Mouse (Mus musculus) hindbrain, embryonic 15.5 days (tissue): ENCODE data around the gene Capn12. TPM values are rescaled to one million over a fixed set of nuclear protein-coding genes. Genes with fewer than 3 reads are reported as not detected.
"Not testable (repeated sequence)": the region's sequence is repeated elsewhere in the genome, so short reads cannot be mapped to it uniquely, and the experiment has no call there.

Source experiments
- ATAC-seq: fragments of 200-750 bp; cut with Nextera tagmentation; 2 replicates; pipeline ENCODE4 v1.8.0; 2017; ENCODE audit warnings: low read depth, moderate number of reproducible peaks, moderate TSS enrichment; ENCODE audit not compliant: low FRiP score
- H3K27ac ChIP-seq: fragments of 300-500 bp; sonication (generic); replicated peaks from 2 replicates; pipeline ENCODE4 v1.5.1; 2015; ENCODE audit warnings: mild to moderate bottlenecking, inconsistent platforms
- H3K27me3 ChIP-seq: fragments of 300-500 bp; sonication (generic); 2 replicates; pipeline ENCODE4 v1.6.1; 2015; ENCODE audit warnings: control low read depth, inconsistent platforms
- H3K36me3 ChIP-seq: fragments of 300-500 bp; sonication (generic); 2 replicates; pipeline ENCODE4 v1.6.1; 2015; ENCODE audit warnings: control low read depth, inconsistent platforms
- H3K4me1 ChIP-seq: fragments of 300-500 bp; sonication (generic); replicated peaks from 2 replicates; pipeline ENCODE4 v1.6.1; 2015; ENCODE audit warnings: control low read depth, inconsistent platforms
- H3K4me2 ChIP-seq: fragments of 300-500 bp; sonication (generic); 2 replicates; pipeline ENCODE4 v1.6.1; 2015; ENCODE audit warnings: moderate library complexity, mild to moderate bottlenecking, inconsistent platforms
- H3K4me3 ChIP-seq: fragments of 300-500 bp; sonication (generic); 2 replicates; pipeline ENCODE4 v1.5.1; 2015; ENCODE audit warnings: mild to moderate bottlenecking, inconsistent platforms
- H3K9ac ChIP-seq: fragments of 300-500 bp; sonication (generic); 2 replicates; pipeline ENCODE4 v1.6.1; 2015; ENCODE audit warnings: inconsistent platforms
- H3K9me3 ChIP-seq: fragments of 300-500 bp; sonication (generic); 2 replicates; pipeline ENCODE4 v1.6.1; 2016; ENCODE audit warnings: control low read depth, inconsistent platforms
- WGBS: fragments of 180-500 bp; shearing (Covaris S2); methylation state at CpG from one replicate; pipeline ENCODE4 v1.1.7; 2015; 5-methylcytosine and 5-hydroxymethylcytosine counted together
- polyA plus RNA-seq: library from polyadenylated mRNA; unstranded; fragments of >200 nt; fragmentation: Nextera tagmentation; extraction: Ambion mirVana; gene quantifications from 2 replicates; pipeline ENCODE4 v1.2.1, GENCODE M21; 2015

The Capn12 gene
- polyA plus RNA-seq, 1 experiment from 2014 or later: 0.58 TPM

DNA sequence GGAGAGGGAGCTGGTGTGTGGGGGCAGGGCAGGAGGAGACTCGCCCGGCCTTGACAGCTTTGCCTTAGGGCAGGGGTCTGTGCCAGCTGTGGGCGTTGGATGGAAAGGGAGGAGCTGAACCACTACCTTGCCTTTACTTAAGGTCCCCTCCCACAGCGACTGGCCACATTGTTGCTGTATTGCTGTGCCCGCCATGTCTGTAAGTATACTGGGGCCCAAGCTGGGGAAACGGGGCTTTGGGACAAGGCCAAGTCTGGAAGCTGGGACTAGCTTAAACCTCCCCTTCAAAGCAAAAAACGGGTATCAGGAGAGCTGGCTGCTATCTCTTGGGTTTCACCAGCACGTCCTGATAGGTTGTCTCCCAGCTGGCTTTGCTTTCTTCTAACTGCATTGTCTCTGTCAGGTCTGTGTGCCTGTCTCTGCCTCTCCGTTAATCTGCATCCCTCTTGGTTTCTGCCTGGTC lies 16.9 kb upstream of the Capn12 start:
- 33% methylated on average over 9 of the region's 9 CpGs for WGBS
- Histone ChIP-seq H3K27me3 (no peaks in the 10 kb centered on the region), H3K4me2 (peak overlapping the region; percentile 23; the same call in 1 of the 2 replicates), H3K4me3 (no peak overlapping the region), H3K36me3 (no peaks in the 10 kb centered on the region), H3K27ac (no peak overlapping the region), H3K9me3 (no peaks in the 10 kb centered on the region), H3K9ac (no peak overlapping the region), H3K4me1 (peaks cover 19% of the 10 kb centered on the region)
- no peak for ATAC-seq

DNA sequence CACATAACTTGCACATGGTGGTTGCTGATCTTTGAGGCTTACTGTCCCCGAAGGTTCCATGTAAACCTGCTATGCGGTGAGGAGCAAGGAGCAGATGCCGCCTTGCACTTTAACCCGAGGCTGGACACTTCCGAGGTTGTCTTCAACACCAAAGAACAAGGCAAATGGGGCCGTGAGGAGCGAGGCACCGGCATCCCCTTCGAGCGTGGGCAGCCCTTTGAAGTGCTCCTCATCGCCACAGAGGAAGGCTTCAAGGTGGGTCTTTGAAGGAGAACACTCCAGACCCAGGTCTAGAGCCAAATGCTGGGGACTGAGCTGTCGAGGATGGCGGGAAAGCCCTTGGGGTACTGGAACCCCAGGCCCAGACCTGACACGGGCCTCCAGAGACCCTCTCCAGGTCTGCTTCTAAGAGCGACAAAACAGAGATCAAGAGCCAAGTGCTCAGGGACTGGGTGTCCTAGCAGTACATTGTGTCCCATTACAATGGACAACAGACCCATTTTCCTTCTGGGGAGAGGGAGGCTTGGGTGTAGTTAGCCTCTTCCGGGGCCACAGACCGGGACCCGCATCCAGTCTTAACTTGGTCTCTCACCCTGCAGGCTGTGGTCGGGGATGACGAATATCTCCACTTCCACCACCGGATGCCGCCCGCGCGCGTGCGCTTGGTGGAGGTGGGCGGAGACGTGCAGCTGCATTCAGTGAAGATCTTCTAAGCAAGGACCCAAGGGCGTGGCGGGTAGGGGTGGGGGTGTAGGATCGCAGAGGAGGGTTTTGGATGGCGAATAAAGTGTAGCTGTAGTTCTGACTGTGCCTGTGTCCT lies 15.5 kb upstream of the Capn12 start:
- Histone ChIP-seq H3K4me2 (peak overlapping the region; percentile 54), H3K27me3 (no peaks in the 10 kb centered on the region), H3K9me3 (no peaks in the 10 kb centered on the region), H3K4me1 (peaks cover 19% of the 10 kb centered on the region), H3K27ac (no peak overlapping the region), H3K36me3 (no peaks in the 10 kb centered on the region), H3K9ac (0 out of 2 replicates have a peak overlapping the region, but pooled peaks have one; percentile 14), H3K4me3 (peak overlapping the region; percentile 28)
- WGBS: 49% methylated on average over 33 of the region's 33 CpGs
- peak; percentile 69 for ATAC-seq

DNA sequence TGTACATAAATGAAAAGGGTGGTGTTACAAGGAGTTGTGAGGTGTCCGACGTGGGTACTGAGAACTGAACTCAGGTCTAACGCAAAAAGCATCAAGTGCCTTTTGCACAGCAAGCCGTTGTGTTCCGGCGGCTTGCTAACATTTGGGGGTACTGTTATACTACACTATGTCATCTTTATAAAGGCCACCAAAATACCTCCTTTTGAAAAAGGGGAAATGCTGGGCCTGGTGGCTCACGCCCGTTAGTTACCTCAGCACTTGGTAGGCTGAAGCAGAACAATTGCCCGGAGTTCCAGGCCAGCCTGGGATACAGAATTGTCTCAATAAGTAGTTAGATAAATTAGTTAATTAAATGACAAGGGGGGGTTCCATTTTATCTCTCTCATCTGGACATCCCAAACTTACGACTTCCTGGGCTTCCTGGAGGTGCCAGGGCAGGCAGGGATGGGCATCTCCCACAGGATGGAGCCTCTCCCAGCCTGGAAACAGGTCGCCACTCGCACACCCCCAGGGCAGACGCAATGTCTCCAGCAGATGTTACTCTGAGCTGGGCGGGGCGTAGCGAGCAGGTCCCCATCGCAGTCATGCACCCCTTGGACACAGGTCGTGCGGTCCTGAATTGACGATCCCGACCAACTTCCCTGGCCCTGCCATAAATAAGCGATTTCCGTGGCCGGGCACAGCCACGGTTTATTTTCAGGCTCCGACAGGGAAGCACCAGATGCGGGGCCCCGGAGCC lies 14.3 kb upstream of the Capn12 start:
- no peak overlapping the region for H3K27ac ChIP-seq
- H3K9me3 ChIP-seq: no peaks in the 10 kb centered on the region
- peaks cover 19% of the 10 kb centered on the region for H3K4me1 ChIP-seq
- no peaks in the 10 kb centered on the region for H3K27me3 ChIP-seq
- H3K9ac ChIP-seq: no peak overlapping the region
- ATAC-seq: no peak; the same call in 1 of the 2 replicates
- H3K4me3 ChIP-seq: no peak overlapping the region
- H3K36me3 ChIP-seq: no peaks in the 10 kb centered on the region
- 93% methylated on average over 28 of the region's 28 CpGs for WGBS
- H3K4me2 ChIP-seq: no peak overlapping the region

DNA sequence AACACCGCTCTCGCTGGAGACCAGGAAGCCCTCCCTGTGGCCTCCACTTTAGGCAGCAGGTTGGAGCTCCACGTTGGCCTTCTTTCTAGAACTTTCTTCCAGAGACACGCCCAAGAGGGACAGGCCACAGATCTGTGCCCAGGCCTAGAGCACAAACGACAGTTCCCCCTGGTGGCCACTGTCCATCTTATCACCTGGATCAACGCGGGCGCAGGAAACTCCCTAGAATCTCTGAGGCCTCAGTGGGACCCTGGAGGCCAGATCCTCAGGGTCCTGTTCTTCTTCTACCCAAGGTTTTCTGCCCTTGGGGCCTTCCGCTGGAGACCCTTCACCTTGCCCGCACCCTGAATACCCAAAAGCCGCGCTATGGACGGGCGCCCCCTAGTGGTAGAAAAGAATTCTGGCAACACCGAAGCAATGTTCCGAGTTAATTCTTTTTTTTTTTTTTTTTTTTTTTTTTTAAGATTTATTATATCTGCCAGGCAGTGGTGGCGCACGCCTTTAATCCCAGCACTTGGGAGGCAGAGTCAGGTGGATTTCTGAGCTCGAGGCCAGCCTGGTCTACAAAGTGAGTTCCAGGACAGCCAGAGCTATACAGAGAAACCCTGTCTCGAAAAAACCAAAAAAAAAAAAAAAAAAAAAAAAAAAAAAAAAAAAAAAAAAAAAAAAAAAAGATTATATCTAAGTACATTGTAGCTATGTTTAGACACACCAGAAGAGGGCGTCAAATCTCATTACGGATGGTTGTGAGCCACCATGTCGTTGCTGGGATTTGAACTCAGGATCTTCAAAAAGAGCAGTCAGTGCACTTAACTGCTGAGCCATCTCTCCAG lies 13.5 kb upstream of the Capn12 start:
- H3K9me3 ChIP-seq, H3K4me2 ChIP-seq, H3K36me3 ChIP-seq, ATAC-seq, H3K27ac ChIP-seq, H3K9ac ChIP-seq, H3K27me3 ChIP-seq, H3K4me3 ChIP-seq: not testable (repeated sequence)
- WGBS: 30% methylated on average over 23 of the region's 23 CpGs
- H3K4me1 ChIP-seq: peaks cover 19% of the 10 kb centered on the region

DNA sequence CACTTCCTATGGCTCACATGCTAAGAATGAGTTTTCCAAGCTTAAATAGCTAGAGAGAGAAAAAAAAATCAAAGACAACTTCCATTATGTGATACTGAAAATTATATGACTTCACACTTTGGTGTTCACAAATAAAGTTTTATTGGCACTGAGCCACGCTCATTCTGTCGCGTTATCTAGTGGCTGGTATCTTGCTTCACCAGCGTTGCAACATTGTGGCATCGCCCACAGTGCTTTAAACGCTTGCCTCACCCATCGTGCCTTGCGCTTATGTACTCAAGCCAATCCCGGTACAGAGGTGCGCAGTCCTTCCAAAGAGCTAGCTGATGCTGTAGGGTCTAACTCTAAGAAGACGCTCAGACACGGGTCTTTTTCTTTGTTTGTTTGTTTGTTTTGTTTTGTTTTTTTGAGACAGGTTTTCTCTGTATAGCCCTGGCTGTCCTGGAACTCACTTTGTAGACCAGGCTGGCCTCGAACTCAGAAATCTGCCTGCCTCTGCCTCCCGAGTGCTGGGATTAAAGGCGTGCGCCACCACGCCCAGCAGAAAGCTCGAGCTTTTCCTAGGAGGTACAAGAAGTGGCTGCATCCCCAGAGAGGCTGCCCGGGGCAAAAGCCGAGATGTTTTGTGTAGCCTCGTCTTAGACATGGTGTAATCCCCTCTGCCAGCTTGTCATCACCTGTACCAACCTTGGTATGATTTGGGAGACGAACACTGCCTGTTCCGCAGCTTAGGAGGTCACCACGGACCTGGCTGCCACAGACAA lies 10.1 kb upstream of the Capn12 start:
- ATAC-seq: no peak
- 92% methylated on average over 24 of the region's 24 CpGs for WGBS
- H3K9ac ChIP-seq: no peak overlapping the region

DNA sequence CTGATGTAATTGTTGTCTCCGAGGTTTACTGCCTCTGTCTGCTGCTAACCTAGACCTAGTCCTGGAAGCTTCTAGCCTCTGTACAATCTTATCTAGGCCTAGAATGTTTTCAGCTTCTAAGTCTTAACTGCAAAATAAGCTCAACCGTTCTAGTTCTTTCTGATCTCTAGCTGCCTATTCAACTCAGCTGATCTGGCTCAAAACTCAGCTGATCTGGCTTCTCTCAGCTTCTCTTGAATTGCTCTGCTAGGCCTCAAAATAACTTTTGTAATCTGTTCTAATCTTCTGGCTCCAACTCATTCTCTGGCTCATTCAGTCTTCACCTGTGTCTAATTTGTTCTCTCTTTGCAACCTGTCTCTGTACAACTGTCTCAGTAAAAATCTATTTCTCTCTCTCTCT lies 6.7 kb upstream of the Capn12 start:
- ATAC-seq: no peak
- Histone ChIP-seq H3K4me2 (no peak overlapping the region), H3K27ac (no peak overlapping the region), H3K9ac (no peak overlapping the region), H3K36me3 (no peaks in the 10 kb centered on the region), H3K4me1 (no peaks in the 10 kb centered on the region), H3K9me3 (no peaks in the 10 kb centered on the region), H3K4me3 (no peak overlapping the region), H3K27me3 (no peaks in the 10 kb centered on the region)
- 78% methylated on average over 2 of the region's 2 CpGs for WGBS

More for the DNA sequence above, 10.1 kb upstream of the Capn12 start:
- Histone ChIP-seq H3K4me3 (no peak overlapping the region), H3K36me3 (no peaks in the 10 kb centered on the region), H3K27ac (no peak overlapping the region), H3K4me1 (peaks cover under 1% of the 10 kb centered on the region; the same call in 1 of the 2 replicates), H3K9me3 (no peaks in the 10 kb centered on the region), H3K27me3 (no peaks in the 10 kb centered on the region), H3K4me2 (no peak overlapping the region)

DNA sequence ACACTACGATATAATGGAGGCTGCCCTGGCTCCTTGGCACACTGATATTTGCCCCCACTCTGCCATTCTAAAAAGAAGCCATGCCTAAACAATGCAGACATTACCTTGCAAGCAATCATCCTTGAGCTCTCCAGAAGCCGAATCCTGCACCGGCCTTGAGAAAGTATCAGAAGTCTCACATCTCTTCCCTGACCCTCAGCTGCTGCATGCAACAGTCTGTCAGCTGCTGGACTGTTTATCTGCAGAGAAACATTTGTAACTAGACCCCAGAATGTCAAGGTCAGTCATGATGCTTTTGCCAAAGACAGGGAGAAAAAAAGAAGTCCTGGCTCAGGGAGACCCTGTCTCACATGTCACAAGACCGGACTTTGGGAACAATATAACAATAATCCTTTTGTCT lies 5.1 kb upstream of the Capn12 start:
- 75% methylated on average over 4 of the region's 4 CpGs for WGBS
- H3K4me2 ChIP-seq: no peak overlapping the region
- ATAC-seq: no peak
- no peaks in the 10 kb centered on the region for H3K36me3 ChIP-seq
- H3K9ac ChIP-seq: no peak overlapping the region
- no peaks in the 10 kb centered on the region for H3K4me1 ChIP-seq
- no peaks in the 10 kb centered on the region for H3K27me3 ChIP-seq
- no peak overlapping the region for H3K4me3 ChIP-seq
- H3K27ac ChIP-seq: no peak overlapping the region
- H3K9me3 ChIP-seq: no peaks in the 10 kb centered on the region

DNA sequence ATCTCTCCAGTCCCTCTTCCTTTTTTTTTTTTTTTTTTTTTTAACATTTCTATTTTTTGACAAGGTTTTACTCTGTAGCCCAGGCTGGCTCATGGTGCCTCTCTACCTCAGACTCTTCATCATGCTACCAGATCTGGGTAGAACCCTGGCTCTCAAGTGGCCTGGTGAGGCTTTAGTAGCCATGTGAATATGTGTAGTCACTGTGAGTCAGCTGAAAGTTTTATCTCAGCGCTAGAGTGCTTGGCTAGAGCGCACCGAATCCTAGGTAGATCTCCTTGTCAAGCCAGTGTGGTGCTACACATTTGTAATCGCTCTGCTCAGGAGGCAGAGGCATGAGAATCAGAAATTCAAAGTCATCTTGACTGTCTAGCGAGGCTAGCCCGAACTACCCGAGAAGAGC lies 4.1 kb upstream of the Capn12 start:
- Histone ChIP-seq H3K4me2 (no peak overlapping the region), H3K36me3 (no peaks in the 10 kb centered on the region), H3K4me3 (no peak overlapping the region), H3K9ac (no peak overlapping the region), H3K27me3 (no peaks in the 10 kb centered on the region), H3K4me1 (no peaks in the 10 kb centered on the region), H3K27ac (no peak overlapping the region), H3K9me3 (no peaks in the 10 kb centered on the region)
- WGBS: 92% methylated on average over 7 of the region's 7 CpGs
- ATAC-seq: no peak

DNA sequence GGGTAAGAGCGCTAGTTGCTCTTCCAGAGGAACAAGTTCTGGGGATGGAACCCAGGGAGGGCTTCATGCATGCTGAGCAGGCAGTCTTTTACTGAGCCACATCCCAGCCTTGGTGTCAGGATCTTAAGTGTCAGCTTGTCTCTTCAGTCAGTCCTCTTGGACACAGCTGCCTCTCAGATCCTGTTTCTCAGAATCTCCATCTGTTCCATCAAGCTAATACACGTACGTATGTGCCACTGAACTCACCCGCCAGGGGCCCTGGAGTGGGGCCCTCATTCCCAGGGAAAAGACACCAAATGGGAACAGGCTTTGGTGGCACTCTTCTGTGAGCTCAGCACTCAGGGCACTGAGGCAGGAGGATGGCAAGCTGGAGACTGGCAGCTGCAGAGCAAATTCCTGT lies 3.4 kb upstream of the Capn12 start:
- Histone ChIP-seq H3K9me3 (no peaks in the 10 kb centered on the region), H3K27ac (no peak overlapping the region), H3K9ac (no peak overlapping the region), H3K4me2 (no peak overlapping the region), H3K36me3 (no peaks in the 10 kb centered on the region), H3K27me3 (no peaks in the 10 kb centered on the region), H3K4me3 (no peak overlapping the region), H3K4me1 (no peaks in the 10 kb centered on the region)
- 73% methylated on average over 4 of the region's 4 CpGs for WGBS
- no peak for ATAC-seq

DNA sequence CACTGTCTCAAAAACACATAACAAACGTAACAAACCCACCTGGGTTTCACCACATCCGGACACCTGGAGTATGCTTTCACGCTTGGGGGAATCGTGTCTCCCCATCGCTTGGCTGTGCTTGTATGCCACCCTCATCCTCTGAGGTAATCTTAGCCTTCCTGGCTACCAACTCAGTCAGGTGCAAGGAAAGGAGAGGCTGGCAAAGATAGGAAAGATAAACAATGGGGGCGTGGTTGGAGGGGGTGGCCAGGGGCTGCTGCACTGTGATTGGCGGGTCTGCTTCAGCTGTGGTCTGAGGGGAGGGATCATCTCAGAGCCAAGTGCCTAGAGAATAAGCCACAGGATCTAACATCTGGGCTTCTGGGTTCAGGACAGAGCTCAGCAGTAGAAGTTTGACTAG lies 1.6 kb upstream of the Capn12 start:
- WGBS: 79% methylated on average over 7 of the region's 7 CpGs
- Histone ChIP-seq H3K4me1 (no peaks in the 10 kb centered on the region), H3K27ac (no peak overlapping the region), H3K4me3 (no peak overlapping the region), H3K4me2 (no peak overlapping the region), H3K9me3 (no peaks in the 10 kb centered on the region), H3K36me3 (no peaks in the 10 kb centered on the region), H3K27me3 (no peaks in the 10 kb centered on the region), H3K9ac (no peak overlapping the region)
- no peak for ATAC-seq

DNA sequence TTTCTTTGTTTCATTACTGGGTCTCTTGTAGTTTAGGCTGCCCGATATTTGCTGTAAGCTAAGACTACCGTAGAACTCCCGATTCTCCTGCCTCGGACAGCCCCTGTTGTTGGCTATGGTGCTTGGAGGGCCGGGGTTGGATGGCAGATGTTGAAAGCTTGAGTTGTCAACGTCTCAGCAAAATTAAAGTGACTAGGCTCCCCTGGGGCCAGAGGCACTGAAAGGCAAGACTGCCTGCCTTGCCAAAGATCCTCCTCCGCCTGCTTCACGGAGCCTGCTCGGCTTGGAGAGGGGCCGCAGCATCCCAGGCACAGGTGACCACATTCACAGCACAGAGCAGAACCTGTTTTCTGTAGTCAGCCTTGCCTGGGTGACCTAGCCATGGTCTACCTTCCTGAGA lies 668 bp upstream of the Capn12 start:
- ATAC-seq: no peak
- no peak overlapping the region for H3K9ac ChIP-seq
- no peak overlapping the region for H3K4me2 ChIP-seq
- no peak overlapping the region for H3K27ac ChIP-seq
- no peaks in the 10 kb centered on the region for H3K27me3 ChIP-seq
- no peak overlapping the region for H3K4me3 ChIP-seq
- 65% methylated on average over 10 of the region's 10 CpGs for WGBS
- H3K36me3 ChIP-seq: no peaks in the 10 kb centered on the region
- H3K9me3 ChIP-seq: no peaks in the 10 kb centered on the region
- no peaks in the 10 kb centered on the region for H3K4me1 ChIP-seq
